Mouse (Mus musculus): ENCODE measurements around the gene Hspb7.

Hspb7 gene

GRCm38 (mm10) chr4:141468576-141468975 is 48.0 kb downstream of the Hspb7 start:
- DNase-seq (ENCODE audit: low spot score), result no peak

- no peak for DNase-seq (ENCODE audit: low spot score)
These were observed 48.8 kb downstream of the Hspb7 start for GRCm38 (mm10) chr4:141469343-141469742.

GRCm38 (mm10) chr4:141471491-141471890 is 50.9 kb downstream of the Hspb7 start:
- DNase-seq (ENCODE audit: low spot score), result no peak

GRCm38 (mm10) chr4:141472641-141473321 is 52.2 kb downstream of the Hspb7 start:
- no peak for DNase-seq (ENCODE audit: low spot score)

GRCm38 (mm10) chr4:141474431-141474830 is 53.9 kb downstream of the Hspb7 start:
- no peak for DNase-seq (ENCODE audit: low spot score)
